Mouse (Mus musculus) cerebellum, postnatal 25 days (tissue): Measurements from ENCODE around the gene Pitpnm2.

Source experiments
- DNase-seq, 2 experiments: peaks; one replicate each; pipeline ENCODE4 v3.0.0; 2021; ENCODE audit warnings: mixed read lengths in 2 of 2

Pitpnm2 gene

GRCm38 (mm10) chr5:124249614-124250591, at the start of gene Pitpnm2:
TSS of gene Pitpnm2 (minus strand) at chr5:124249760.
- DNase-seq: peak; percentile 70 to 83

- peak in 1 of 2 experiments; percentile 40 for DNase-seq
Measured at GRCm38 (mm10) chr5:124299307-124299706, 49.7 kb upstream of the Pitpnm2 start.

- no peak for DNase-seq
Measured at GRCm38 (mm10) chr5:124296475-124296874, 46.9 kb upstream of the Pitpnm2 start.

- DNase-seq: no peak
Measured at GRCm38 (mm10) chr5:124293967-124294366, 44.4 kb upstream of the Pitpnm2 start.

GRCm38 (mm10) chr5:124290216-124290615, 40.7 kb upstream of the Pitpnm2 start:
- no peak for DNase-seq

- DNase-seq: no peak
Measured at GRCm38 (mm10) chr5:124287616-124288247, 38.2 kb upstream of the Pitpnm2 start.

- DNase-seq: peak in 1 of 2 experiments; percentile 47
Measured at GRCm38 (mm10) chr5:124284330-124284729, 34.8 kb upstream of the Pitpnm2 start.

GRCm38 (mm10) chr5:124282854-124283253, 33.3 kb upstream of the Pitpnm2 start:
- no peak for DNase-seq

GRCm38 (mm10) chr5:124270226-124270625, 20.7 kb upstream of the Pitpnm2 start:
- DNase-seq: no peak

- no peak for DNase-seq
Measured at GRCm38 (mm10) chr5:124269661-124270060, 20.1 kb upstream of the Pitpnm2 start.

GRCm38 (mm10) chr5:124267652-124268051, 18.1 kb upstream of the Pitpnm2 start:
- DNase-seq: no peak

- DNase-seq: no peak
Measured at GRCm38 (mm10) chr5:124266821-124267220, 17.3 kb upstream of the Pitpnm2 start.

GRCm38 (mm10) chr5:124263246-124263645, 13.7 kb upstream of the Pitpnm2 start:
- DNase-seq: no peak

GRCm38 (mm10) chr5:124262090-124262489, 12.5 kb upstream of the Pitpnm2 start:
- no peak for DNase-seq

- DNase-seq: no peak
Measured at GRCm38 (mm10) chr5:124259133-124259532, 9.6 kb upstream of the Pitpnm2 start.

- no peak for DNase-seq
Measured at GRCm38 (mm10) chr5:124258026-124258425, 8.5 kb upstream of the Pitpnm2 start.

GRCm38 (mm10) chr5:124255141-124255540, 5.6 kb upstream of the Pitpnm2 start:
- no peak for DNase-seq

GRCm38 (mm10) chr5:124253555-124253954, 4.0 kb upstream of the Pitpnm2 start:
- no peak for DNase-seq

- DNase-seq: no peak
Measured at GRCm38 (mm10) chr5:124252580-124253320, 3.2 kb upstream of the Pitpnm2 start.

GRCm38 (mm10) chr5:124251070-124251469, 1.5 kb upstream of the Pitpnm2 start:
- DNase-seq: no peak

GRCm38 (mm10) chr5:124248845-124249613, 531 bp downstream of the Pitpnm2 start:
- peak; percentile 77 to 79 for DNase-seq

- DNase-seq: peak in 1 of 2 experiments; percentile 32
Measured at GRCm38 (mm10) chr5:124247986-124248626, 1.5 kb downstream of the Pitpnm2 start.
